Mouse (Mus musculus) embryonic facial prominence, embryonic 12.5 days (tissue): ENCODE results near the gene Nrn1l. TPM values are rescaled to one million over a fixed set of nuclear protein-coding genes. Genes with fewer than 3 reads are reported as not detected.
A peak's percentile ranks its signal among the peaks of the same experiment; 100 is the strongest.

Source experiments
- ATAC-seq: fragments of 200-750 bp; cut with Nextera tagmentation; 2 replicates; pipeline ENCODE4 v1.8.0; 2017; ENCODE audit not compliant: insufficient number of reproducible peaks, insufficient read depth, low FRiP score, low TSS enrichment
- H3K27ac ChIP-seq: fragments of 300-500 bp; sonication (generic); 2 replicates; pipeline ENCODE4 v1.5.1; 2016; ENCODE audit warnings: mild to moderate bottlenecking
- H3K27me3 ChIP-seq: fragments of 300-500 bp; sonication (generic); 2 replicates; pipeline ENCODE4 v1.6.1; 2016; ENCODE audit warnings: mild to moderate bottlenecking, moderate library complexity
- H3K36me3 ChIP-seq: fragments of 300-500 bp; sonication (generic); 2 replicates; pipeline ENCODE4 v1.6.1; 2016; ENCODE audit warnings: mild to moderate bottlenecking
- H3K4me1 ChIP-seq: fragments of 300-500 bp; sonication (generic); 2 replicates; pipeline ENCODE4 v1.6.1; 2016
- H3K4me2 ChIP-seq: fragments of 300-500 bp; sonication (generic); replicated peaks from 2 replicates; pipeline ENCODE4 v1.6.1; 2016; ENCODE audit warnings: mild to moderate bottlenecking, moderate library complexity
- H3K4me3 ChIP-seq: fragments of 300-500 bp; sonication (generic); 2 replicates; pipeline ENCODE4 v1.5.1; 2016; ENCODE audit warnings: mild to moderate bottlenecking
- H3K9ac ChIP-seq: fragments of 300-500 bp; sonication (generic); 2 replicates; pipeline ENCODE4 v1.6.1; 2016; ENCODE audit warnings: mild to moderate bottlenecking, moderate library complexity
- H3K9me3 ChIP-seq: fragments of 300-500 bp; sonication (generic); 2 replicates; pipeline ENCODE4 v1.6.1; 2016; ENCODE audit warnings: mild to moderate bottlenecking, moderate library complexity
- WGBS: fragments of 180-500 bp; shearing (Covaris S2); methylation state at CpG from one replicate; pipeline ENCODE4 v1.1.7; 2016; 5-methylcytosine and 5-hydroxymethylcytosine counted together
- polyA plus RNA-seq: library from polyadenylated mRNA; unstranded; fragments of >200 nt; fragmentation: Nextera tagmentation; extraction: Ambion mirVana; gene quantifications from 2 replicates; pipeline ENCODE4 v1.2.1, GENCODE M21; 2016

Gene Nrn1l
- polyA plus RNA-seq, 1 experiment from 2014 or later: 0.65 TPM

- peaks cover 12% of the 10 kb centered on the region; the same call in 1 of the 2 replicates for H3K4me1 ChIP-seq
- no peak for ATAC-seq
- no peaks in the 10 kb centered on the region for H3K27me3 ChIP-seq
- H3K27ac ChIP-seq: no peak overlapping the region
- H3K36me3 ChIP-seq: peaks cover 17% of the 10 kb centered on the region; the same call in 1 of the 2 replicates
- H3K4me3 ChIP-seq: peak overlapping the region; percentile 65
- H3K9me3 ChIP-seq: no peaks in the 10 kb centered on the region
- peak overlapping the region; percentile 66 for H3K4me2 ChIP-seq
- WGBS: 25% methylated on average over 7 of the region's 7 CpGs
- peak overlapping the region; percentile 63 for H3K9ac ChIP-seq
These were observed 42.7 kb downstream of the Nrn1l start for GRCm38 (mm10) chr8:105935863-105936603.

DNA sequence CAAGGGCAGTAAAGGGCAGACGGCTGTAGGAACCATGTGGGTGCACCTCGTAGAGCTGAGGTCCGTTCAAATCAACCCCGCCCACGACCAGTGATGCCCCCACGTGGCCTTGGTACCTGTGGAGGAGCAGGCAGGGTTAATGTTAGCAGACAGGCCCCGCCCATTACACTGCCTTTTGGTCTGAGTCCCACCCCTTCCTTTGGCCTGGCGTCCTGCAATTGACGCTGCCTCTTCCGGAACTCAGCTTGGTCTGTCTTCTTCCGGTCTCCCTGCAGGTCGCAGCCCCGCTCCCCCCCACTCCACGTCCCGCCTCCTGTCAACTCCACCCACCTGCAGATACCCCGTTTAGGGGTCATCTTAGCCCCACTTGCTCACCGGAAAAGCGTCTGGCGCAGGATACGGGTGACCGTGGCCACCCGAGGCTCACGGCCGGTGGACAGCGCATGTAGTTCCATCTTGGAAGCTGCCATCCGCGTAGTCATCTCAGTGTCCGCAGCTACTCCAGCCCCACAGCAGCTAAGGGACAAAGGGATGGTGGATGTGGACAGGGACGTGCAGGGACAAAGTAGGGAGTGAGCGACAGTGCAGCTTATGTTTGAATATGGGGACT, 43.6 kb downstream of the Nrn1l start:
- WGBS: under 1% methylated on average over 30 of the region's 30 CpGs
- Histone ChIP-seq H3K4me3 (peak overlapping the region; percentile 65), H3K4me1 (peaks cover 12% of the 10 kb centered on the region; the same call in 1 of the 2 replicates), H3K9me3 (no peaks in the 10 kb centered on the region), H3K4me2 (peak overlapping the region; percentile 66), H3K27me3 (no peaks in the 10 kb centered on the region), H3K27ac (peak overlapping the region; percentile 76), H3K9ac (peak overlapping the region; percentile 63), H3K36me3 (peaks cover 20% of the 10 kb centered on the region; the same call in 1 of the 2 replicates)
- peak; percentile 85 for ATAC-seq

- WGBS: 2% methylated on average over 33 of the region's 33 CpGs
- H3K4me2 ChIP-seq: peak overlapping the region; percentile 66
- no peaks in the 10 kb centered on the region for H3K27me3 ChIP-seq
- H3K27ac ChIP-seq: peak overlapping the region; percentile 76
- H3K9me3 ChIP-seq: no peaks in the 10 kb centered on the region
- peak overlapping the region; percentile 65 for H3K4me3 ChIP-seq
- ATAC-seq: peak; percentile 31; the same call in 1 of the 2 replicates
- peaks cover 12% of the 10 kb centered on the region; the same call in 1 of the 2 replicates for H3K4me1 ChIP-seq
- peak overlapping the region; percentile 63 for H3K9ac ChIP-seq
- peaks cover 19% of the 10 kb centered on the region for H3K36me3 ChIP-seq
These were observed 44.3 kb downstream of the Nrn1l start for GRCm38 (mm10) chr8:105937496-105938305.

DNA sequence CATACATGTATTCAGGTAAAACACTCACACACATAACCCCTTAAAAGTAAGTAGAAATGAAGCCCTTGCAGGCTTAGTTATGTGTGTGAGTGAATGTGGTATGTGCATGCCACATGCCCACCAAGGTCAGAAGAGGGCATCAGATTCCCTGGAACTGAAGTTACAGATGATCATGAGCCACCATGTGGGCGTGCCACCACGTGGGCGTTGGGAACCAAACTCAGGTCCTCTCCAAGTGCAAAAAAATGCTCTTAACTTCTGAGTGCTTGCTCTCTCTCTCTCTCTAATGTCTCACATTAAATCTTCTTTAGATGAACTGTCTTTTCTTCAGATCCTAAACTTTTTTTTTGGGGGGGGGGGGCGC, 44.9 kb downstream of the Nrn1l start, which contains the start of gene Psmb10:
Gene Psmb10 (minus strand): TSS at position 139 of the 364 bp plus-strand sequence.
- no peaks in the 10 kb centered on the region for H3K27me3 ChIP-seq
- H3K4me2 ChIP-seq: peak within 1 kb of the TSS; percentile 66
- peaks cover 18% of the 10 kb centered on the region for H3K36me3 ChIP-seq
- peak within 1 kb of the TSS; percentile 65 for H3K4me3 ChIP-seq
- peak within 1 kb of the TSS; percentile 76 for H3K27ac ChIP-seq
- no peak for ATAC-seq
- H3K9ac ChIP-seq: peak within 1 kb of the TSS; percentile 63
- H3K9me3 ChIP-seq: no peaks in the 10 kb centered on the region
- 23% methylated on average over 4 of the region's 4 CpGs for WGBS
- H3K4me1 ChIP-seq: peaks cover 12% of the 10 kb centered on the region; the same call in 1 of the 2 replicates

- Histone ChIP-seq H3K4me2 (no peak overlapping the region), H3K36me3 (peaks cover 53% of the 10 kb centered on the region), H3K4me1 (no peaks in the 10 kb centered on the region), H3K9me3 (no peaks in the 10 kb centered on the region), H3K27ac (no peak overlapping the region), H3K9ac (no peak overlapping the region), H3K27me3 (no peaks in the 10 kb centered on the region), H3K4me3 (no peak overlapping the region)
- WGBS: 90% methylated on average over 11 of the region's 11 CpGs
- ATAC-seq: no peak
These were observed 48.7 kb downstream of the Nrn1l start for GRCm38 (mm10) chr8:105942026-105942425.

DNA sequence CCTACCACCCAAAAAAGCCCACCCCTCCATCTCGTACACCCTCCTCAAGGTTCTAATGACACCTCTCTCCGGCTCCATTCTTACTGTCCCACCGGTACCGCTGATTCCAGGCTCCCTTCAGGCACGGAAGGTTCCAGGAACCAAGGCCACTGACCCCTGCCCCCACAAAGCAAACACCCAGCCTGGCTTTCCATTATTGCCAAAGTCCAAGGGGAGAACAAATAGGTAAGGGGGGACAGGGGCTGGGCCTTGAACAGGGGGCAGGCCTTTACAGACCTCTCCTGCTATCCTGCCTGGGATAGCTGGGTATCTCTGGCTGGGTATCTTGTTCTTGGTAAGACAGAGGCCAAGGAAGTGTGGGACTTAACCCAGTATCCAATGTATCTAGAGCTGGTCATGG, 49.2 kb downstream of the Nrn1l start:
- Histone ChIP-seq H3K4me1 (no peaks in the 10 kb centered on the region), H3K9ac (0 out of 2 replicates have a peak overlapping the region, but pooled peaks have one; percentile 4), H3K4me3 (no peak overlapping the region), H3K9me3 (no peaks in the 10 kb centered on the region), H3K27ac (no peak overlapping the region), H3K4me2 (no peak overlapping the region), H3K36me3 (peaks cover 58% of the 10 kb centered on the region), H3K27me3 (no peaks in the 10 kb centered on the region)
- no peak for ATAC-seq
- WGBS: 93% methylated on average over 5 of the region's 5 CpGs

- Histone ChIP-seq H3K27me3 (no peaks in the 10 kb centered on the region), H3K4me3 (no peak within 1 kb of the TSS), H3K36me3 (peaks cover 65% of the 10 kb centered on the region), H3K9me3 (no peaks in the 10 kb centered on the region), H3K27ac (no peak within 1 kb of the TSS), H3K4me2 (no peak within 1 kb of the TSS), H3K9ac (0 out of 2 replicates have a peak within 1 kb of the TSS, but pooled peaks have one; percentile 4), H3K4me1 (no peaks in the 10 kb centered on the region)
- WGBS: 76% methylated on average over 7 of the region's 8 CpGs
- ATAC-seq: no peak
These were observed 50.0 kb downstream of the Nrn1l start, which contains the start of gene Lcat for GRCm38 (mm10) chr8:105943321-105943739. Gene Lcat (minus strand): TSS chr8:105943382.

Other genes starting within 250 kb of the Nrn1l start
- gene Carmil2, start 207.3 kb upstream of the Nrn1l start, polyA plus RNA-seq: 2.8 and 3.2 TPM in 2 replicates
- gene Acd, start 192.5 kb upstream of the Nrn1l start, polyA plus RNA-seq: 73.6 and 78.2 TPM in 2 replicates
- gene Pard6a, start 192.4 kb upstream of the Nrn1l start, polyA plus RNA-seq: 18.2 and 19.1 TPM in 2 replicates
- 0.14 TPM in 1 of 2 replicates, not detected in the other for gene 4933405L10Rik, start 185.9 kb upstream of the Nrn1l start, polyA plus RNA-seq
- 35.7 and 37.0 TPM in 2 replicates for gene Enkd1, start 185.4 kb upstream of the Nrn1l start, polyA plus RNA-seq
- 30.2 and 33.7 TPM in 2 replicates for gene Gfod2, start 134.9 kb upstream of the Nrn1l start, polyA plus RNA-seq
- gene Ranbp10, start 66.2 kb upstream of the Nrn1l start, polyA plus RNA-seq: 14.9 and 16.0 TPM in 2 replicates
- gene Tsnaxip1, start 65.8 kb upstream of the Nrn1l start, polyA plus RNA-seq: 0.43 TPM in 1 of 2 replicates, not detected in the other
- 59.8 and 60.6 TPM in 2 replicates for gene Cenpt, start 40.3 kb upstream of the Nrn1l start, polyA plus RNA-seq
- 84.6 and 86.8 TPM in 2 replicates for gene Thap11, start 38.4 kb upstream of the Nrn1l start, polyA plus RNA-seq
- 228 and 268 TPM in 2 replicates for gene Nutf2, start 33.0 kb upstream of the Nrn1l start, polyA plus RNA-seq
- 70.5 and 72.6 TPM in 2 replicates for gene Edc4, start 12.7 kb upstream of the Nrn1l start, polyA plus RNA-seq
- gene Pskh1, start 6.9 kb downstream of the Nrn1l start, polyA plus RNA-seq: 42.5 and 44.8 TPM in 2 replicates
- gene Ctrl, start 40.3 kb downstream of the Nrn1l start, polyA plus RNA-seq: 1.9 and 2.2 TPM in 2 replicates
- 22.9 and 31.7 TPM in 2 replicates for gene Psmb10, start 44.9 kb downstream of the Nrn1l start, polyA plus RNA-seq
- 2.3 and 3.0 TPM in 2 replicates for gene Lcat, start 49.8 kb downstream of the Nrn1l start, polyA plus RNA-seq
- gene Slc12a4, start 72.5 kb downstream of the Nrn1l start, polyA plus RNA-seq: 44.3 and 48.2 TPM in 2 replicates
- not detected in 2 replicates for gene Dpep3, start 85.9 kb downstream of the Nrn1l start, polyA plus RNA-seq
- 25.3 and 26.6 TPM in 2 replicates for gene Dus2, start 97.8 kb downstream of the Nrn1l start, polyA plus RNA-seq
- not detected in 2 replicates for gene Dpep2nb, start 112.4 kb downstream of the Nrn1l start, polyA plus RNA-seq
- gene Ddx28, start 118.3 kb downstream of the Nrn1l start, polyA plus RNA-seq: 21.6 and 22.6 TPM in 2 replicates
- 7.8 and 9.3 TPM in 2 replicates for gene Nfatc3, start 165.3 kb downstream of the Nrn1l start, polyA plus RNA-seq
- gene Esrp2, start 243.4 kb downstream of the Nrn1l start, polyA plus RNA-seq: 10.4 and 11.3 TPM in 2 replicates